Mouse (Mus musculus): ENCODE measurements around the gene Wdr34. TPM values are rescaled to one million over a fixed set of nuclear protein-coding genes. Genes with fewer than 3 reads are reported as not detected.

Wdr34 gene
- polyA plus RNA-seq, 1 experiment from 2014 or later: 18.8 TPM

DNA sequence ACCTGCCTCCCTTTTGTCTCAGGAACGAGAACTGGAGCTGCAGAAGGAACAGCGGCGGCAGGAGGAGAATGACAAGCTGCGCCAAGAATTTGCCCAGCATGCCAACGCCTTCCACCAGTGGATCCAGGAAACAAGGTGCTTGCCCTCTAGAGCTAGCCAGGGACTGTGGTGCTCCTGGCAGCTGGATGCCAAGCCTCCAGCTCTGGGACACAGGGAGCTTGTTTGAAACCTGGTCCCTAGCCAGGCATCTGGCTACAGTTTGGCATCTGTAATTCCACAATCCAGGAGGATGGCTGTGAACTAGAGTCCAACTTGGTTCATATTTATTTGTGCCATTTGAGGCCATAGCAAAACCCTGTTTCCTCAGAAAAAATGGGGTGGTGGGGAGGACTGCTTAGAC, 21.7 kb downstream of the Wdr34 start:
- H3K9ac ChIP-seq: no peak overlapping the region
- no peak overlapping the region for H3K27ac ChIP-seq (replicated peaks)
- H3K4me3 ChIP-seq: no peak overlapping the region
- no peak for ATAC-seq (ENCODE audit: extremely low read depth, insufficient number of reproducible peaks, low FRiP score, low TSS enrichment)
- no peak overlapping the region for H3K4me2 ChIP-seq
- H3K36me3 ChIP-seq: peaks cover 100% of the 10 kb centered on the region
- no peaks in the 10 kb centered on the region for H3K9me3 ChIP-seq
- no peaks in the 10 kb centered on the region for H3K27me3 ChIP-seq (replicated peaks)
- 84% methylated on average over 5 of the region's 5 CpGs for WGBS
- H3K4me1 ChIP-seq: no peaks in the 10 kb centered on the region

DNA sequence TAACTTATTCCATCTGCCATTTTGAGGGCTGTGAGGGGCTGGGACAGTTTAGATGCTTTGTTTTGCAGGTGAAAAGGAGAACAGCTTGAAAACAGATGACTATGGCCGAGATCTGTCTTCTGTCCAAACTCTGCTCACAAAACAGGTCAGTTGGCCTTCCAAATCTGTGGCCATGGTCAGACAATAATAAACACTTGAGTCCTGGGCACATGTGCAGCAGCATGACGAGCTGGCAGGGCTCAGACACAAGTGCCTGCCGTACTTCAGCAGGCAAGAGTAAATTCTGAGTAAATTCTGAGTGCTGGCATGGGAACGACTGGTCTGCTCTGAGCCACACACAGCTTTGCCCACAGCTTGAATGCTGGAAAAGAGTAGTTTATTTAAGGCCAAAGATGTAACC, 23.2 kb downstream of the Wdr34 start:
- Histone ChIP-seq H3K9me3 (no peaks in the 10 kb centered on the region), H3K27ac (replicated peaks) (no peak overlapping the region), H3K4me3 (no peak overlapping the region), H3K27me3 (replicated peaks) (no peaks in the 10 kb centered on the region), H3K9ac (no peak overlapping the region), H3K36me3 (peaks cover 100% of the 10 kb centered on the region), H3K4me2 (no peak overlapping the region), H3K4me1 (no peaks in the 10 kb centered on the region)
- ATAC-seq (ENCODE audit: extremely low read depth, insufficient number of reproducible peaks, low FRiP score, low TSS enrichment): no peak
- WGBS: 83% methylated on average over 4 of the region's 4 CpGs

GRCm38 (mm10) chr2:30014326-30014966, 34.2 kb downstream of the Wdr34 start:
- no peak overlapping the region for H3K9ac ChIP-seq
- 80% methylated on average over 11 of the region's 11 CpGs for WGBS
- no peaks in the 10 kb centered on the region for H3K9me3 ChIP-seq
- H3K4me2 ChIP-seq: no peak overlapping the region
- no peak overlapping the region for H3K27ac ChIP-seq (replicated peaks)
- ATAC-seq (ENCODE audit: extremely low read depth, insufficient number of reproducible peaks, low FRiP score, low TSS enrichment): no peak
- H3K27me3 ChIP-seq (replicated peaks): no peaks in the 10 kb centered on the region
- H3K36me3 ChIP-seq: peaks cover 99% of the 10 kb centered on the region
- H3K4me3 ChIP-seq: no peak overlapping the region
- H3K4me1 ChIP-seq: no peaks in the 10 kb centered on the region

GRCm38 (mm10) chr2:30010840-30011281, 37.8 kb downstream of the Wdr34 start:
- Histone ChIP-seq H3K27me3 (replicated peaks) (no peaks in the 10 kb centered on the region), H3K4me1 (no peaks in the 10 kb centered on the region), H3K27ac (replicated peaks) (no peak overlapping the region), H3K4me2 (no peak overlapping the region), H3K4me3 (no peak overlapping the region), H3K9ac (no peak overlapping the region), H3K36me3 (peaks cover 100% of the 10 kb centered on the region), H3K9me3 (no peaks in the 10 kb centered on the region)
- 87% methylated on average over 8 of the region's 8 CpGs for WGBS
- no peak for ATAC-seq (ENCODE audit: extremely low read depth, insufficient number of reproducible peaks, low FRiP score, low TSS enrichment)

GRCm38 (mm10) chr2:30009101-30009500, 39.6 kb downstream of the Wdr34 start:
- WGBS: 35% methylated on average over 1 of the region's 1 CpGs
- no peak overlapping the region for H3K4me3 ChIP-seq
- no peak overlapping the region for H3K9ac ChIP-seq
- no peak overlapping the region for H3K27ac ChIP-seq (replicated peaks)
- H3K4me1 ChIP-seq: no peaks in the 10 kb centered on the region
- H3K9me3 ChIP-seq: no peaks in the 10 kb centered on the region
- no peaks in the 10 kb centered on the region for H3K27me3 ChIP-seq (replicated peaks)
- ATAC-seq (ENCODE audit: extremely low read depth, insufficient number of reproducible peaks, low FRiP score, low TSS enrichment): no peak
- H3K36me3 ChIP-seq: peaks cover 100% of the 10 kb centered on the region
- H3K4me2 ChIP-seq: no peak overlapping the region

DNA sequence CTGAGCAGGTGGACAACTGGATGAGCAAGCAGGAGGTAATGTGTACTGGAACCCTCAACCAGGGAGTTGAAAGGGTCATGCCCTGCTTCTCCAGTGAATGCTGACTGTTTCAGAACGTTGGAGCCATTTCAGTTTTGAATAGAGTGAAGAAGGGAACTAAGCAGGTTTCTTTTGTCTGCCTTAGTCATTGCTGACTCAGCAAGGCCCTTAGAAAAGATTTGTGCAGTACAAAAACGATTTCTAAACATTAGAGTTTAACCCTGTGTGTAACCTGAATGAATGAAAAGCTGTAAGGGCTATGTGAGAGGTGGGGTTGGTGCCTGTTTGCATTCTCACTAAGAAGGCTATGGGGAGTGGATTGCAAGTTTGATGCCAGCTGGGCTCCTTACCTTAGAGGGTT, 56.7 kb downstream of the Wdr34 start:
- no peak overlapping the region for H3K4me3 ChIP-seq
- H3K27ac ChIP-seq (replicated peaks): no peak overlapping the region
- 50% methylated on average over 2 of the region's 2 CpGs for WGBS
- H3K9ac ChIP-seq: no peak overlapping the region
- no peaks in the 10 kb centered on the region for H3K27me3 ChIP-seq (replicated peaks)
- peaks cover 100% of the 10 kb centered on the region for H3K36me3 ChIP-seq
- H3K9me3 ChIP-seq: no peaks in the 10 kb centered on the region
- ATAC-seq (ENCODE audit: extremely low read depth, insufficient number of reproducible peaks, low FRiP score, low TSS enrichment): no peak
- H3K4me1 ChIP-seq: no peaks in the 10 kb centered on the region
- no peak overlapping the region for H3K4me2 ChIP-seq

Small RNAs within 50 kb of the gene (microRNA-seq; reads per million reads assigned to microRNA genes)
- 2.2 reads per million, percentile 5 among the genes with 10 or more reads in this experiment for gene Mir6997

Other genes with a start within 250 kb of the Wdr34 start
- gene Slc27a4, start 246.2 kb downstream of the Wdr34 start, polyA plus RNA-seq (2015; fragmentation: Nextera tagmentation; extraction: Ambion mirVana): 9.2 and 10.1 TPM in 2 replicates
- 15.7 and 17.1 TPM in 2 replicates for gene Urm1, start 228.8 kb downstream of the Wdr34 start, polyA plus RNA-seq (2015; fragmentation: Nextera tagmentation; extraction: Ambion mirVana)
- gene Cercam, start 179.7 kb downstream of the Wdr34 start, polyA plus RNA-seq (2015; fragmentation: Nextera tagmentation; extraction: Ambion mirVana): 19.6 and 21.5 TPM in 2 replicates
- 47.0 and 47.2 TPM in 2 replicates for gene Odf2, start 159.7 kb downstream of the Wdr34 start, polyA plus RNA-seq (2015; fragmentation: Nextera tagmentation; extraction: Ambion mirVana)
- gene Gle1, start 113.5 kb downstream of the Wdr34 start, polyA plus RNA-seq (2015; fragmentation: Nextera tagmentation; extraction: Ambion mirVana): 33.1 and 39.7 TPM in 2 replicates
- 86.6 and 89.5 TPM in 2 replicates for gene Sptan1, start 83.3 kb downstream of the Wdr34 start, polyA plus RNA-seq (2015; fragmentation: Nextera tagmentation; extraction: Ambion mirVana)
- 214 and 239 TPM in 2 replicates for gene Set, start 8.5 kb upstream of the Wdr34 start, polyA plus RNA-seq (2015; fragmentation: Nextera tagmentation; extraction: Ambion mirVana)
- 13.1 and 13.2 TPM in 2 replicates for gene Pkn3, start 28.8 kb upstream of the Wdr34 start, polyA plus RNA-seq (2015; fragmentation: Nextera tagmentation; extraction: Ambion mirVana)
- gene Zdhhc12, start 44.8 kb upstream of the Wdr34 start, polyA plus RNA-seq (2015; fragmentation: Nextera tagmentation; extraction: Ambion mirVana): 36.5 and 45.5 TPM in 2 replicates
- gene Zer1, start 75.7 kb upstream of the Wdr34 start, polyA plus RNA-seq (2015; fragmentation: Nextera tagmentation; extraction: Ambion mirVana): 5.6 and 6.3 TPM in 2 replicates
- 5.1 and 5.5 TPM in 2 replicates for gene Tbc1d13, start 84.9 kb upstream of the Wdr34 start, polyA plus RNA-seq (2015; fragmentation: Nextera tagmentation; extraction: Ambion mirVana)
- gene Endog, start 122.6 kb upstream of the Wdr34 start, polyA plus RNA-seq (2015; fragmentation: Nextera tagmentation; extraction: Ambion mirVana): 30.4 and 30.6 TPM in 2 replicates
- 33.6 TPM in 2 replicates for gene Spout1, start 129.6 kb upstream of the Wdr34 start, polyA plus RNA-seq (2015; fragmentation: Nextera tagmentation; extraction: Ambion mirVana)
- gene Kyat1, start 157.0 kb upstream of the Wdr34 start, polyA plus RNA-seq (2015; fragmentation: Nextera tagmentation; extraction: Ambion mirVana): 16.3 and 17.2 TPM in 2 replicates
- 39.6 and 41.9 TPM in 2 replicates for gene Lrrc8a, start 188.8 kb upstream of the Wdr34 start, polyA plus RNA-seq (2015; fragmentation: Nextera tagmentation; extraction: Ambion mirVana)
- gene Gm28035, start 191.7 kb upstream of the Wdr34 start, polyA plus RNA-seq (2015; fragmentation: Nextera tagmentation; extraction: Ambion mirVana): 0.19 and 0.27 TPM in 2 replicates
- 7.0 and 8.2 TPM in 2 replicates for gene Phyhd1, start 217.3 kb upstream of the Wdr34 start, polyA plus RNA-seq (2015; fragmentation: Nextera tagmentation; extraction: Ambion mirVana)
- not detected in 2 replicates for gene Gm28038, start 232.2 kb upstream of the Wdr34 start, polyA plus RNA-seq (2015; fragmentation: Nextera tagmentation; extraction: Ambion mirVana)
- 27.8 and 30.3 TPM in 2 replicates for gene Dolk, start 237.5 kb upstream of the Wdr34 start, polyA plus RNA-seq (2015; fragmentation: Nextera tagmentation; extraction: Ambion mirVana)
- gene Nup188, start 237.5 kb upstream of the Wdr34 start, polyA plus RNA-seq (2015; fragmentation: Nextera tagmentation; extraction: Ambion mirVana): 22.2 and 25.7 TPM in 2 replicates